Mouse (Mus musculus): ENCODE measurements at regions not wholly inside any gene's neighbourhood (a gene's known extent, or its start where the extent isn't known, plus 50 kb on each side); places are given as distances from the start of the nearest gene placed in this dataset.

GRCm38 (mm10) chr10:20843277-20843676 lies 109.1 kb upstream of the Ahi1 start:
- TF ChIP-seq CTCF (IDR thresholded peaks at IDR 0.05 in 2 of 3, conservative IDR thresholded peaks at IDR 0.05 in 1 of 3; ENCODE audit: control insufficient read depth in 1 of 3, insufficient read depth in 1 of 3, low read depth in 2 of 3, low read length in 3 of 3, poor library complexity in 1 of 3, severe bottlenecking in 1 of 3) (no peak), KAT2A (conservative IDR thresholded peaks at IDR 0.05; ENCODE audit: low read depth, low read length) (no peak), NRF1 (IDR thresholded peaks at IDR 0.05; ENCODE audit: insufficient read depth, low read depth, low read length, poor library complexity, severe bottlenecking) (no peak), HCFC1 (IDR thresholded peaks at IDR 0.05; ENCODE audit: low read depth, low read length) (no peak), USF2 (IDR thresholded peaks at IDR 0.05; ENCODE audit: borderline replicate concordance in 1 of 2, insufficient read depth in 1 of 2, low read depth in 1 of 2, low read length in 2 of 2) (no peak), POLR2A (IDR thresholded peaks at IDR 0.05; ENCODE audit: control insufficient read depth in 1 of 2, insufficient read depth in 1 of 2, low read depth in 1 of 2, low read length in 2 of 2, poor library complexity in 1 of 2) (no peak), JUND (IDR thresholded peaks at IDR 0.05; ENCODE audit: low read depth, low read length) (no peak), ZKSCAN1 (IDR thresholded peaks at IDR 0.05; ENCODE audit: low read depth, low read length) (no peak), ETS1 (IDR thresholded peaks at IDR 0.05; ENCODE audit: low read depth, low read length) (no peak), TBP (IDR thresholded peaks at IDR 0.05; ENCODE audit: low read depth, low read length) (no peak), E2F4 (IDR thresholded peaks at IDR 0.05; ENCODE audit: borderline replicate concordance, low read depth, low read length) (no peak), EP300 (IDR thresholded peaks at IDR 0.05; ENCODE audit: low read depth in 1 of 2, low read length in 2 of 2) (no peak)

Data from MEL (cell line).